Mouse (Mus musculus) G1E (cell line): ENCODE measurements around the gene Dnajc11. TPM values are rescaled to one million over a fixed set of nuclear protein-coding genes. Genes with fewer than 3 reads are reported as not detected.
A peak's percentile ranks its signal among the peaks of the same experiment; 100 is the strongest.

Source experiments
- ATAC-seq: 2 replicates; pipeline ENCODE4 v1.8.0; 2016; ENCODE audit warnings: mild to moderate bottlenecking; ENCODE audit not compliant: insufficient number of reproducible peaks, poor library complexity, low FRiP score, severe bottlenecking; ENCODE audit errors: extremely low read depth
- DNase-seq: peaks from one replicate; pipeline ENCODE4 v3.0.0; 2012; ENCODE audit warnings: low spot score
- H3K27me3 ChIP-seq: 2 replicates; pipeline ENCODE4 v1.6.1; 2012; ENCODE audit warnings: mild to moderate bottlenecking, low read length, inconsistent platforms; ENCODE audit not compliant: insufficient read depth
- H3K36me3 ChIP-seq: replicated peaks from 2 replicates; pipeline ENCODE3; 2012; ENCODE audit warnings: mild to moderate bottlenecking, inconsistent platforms
- H3K4me1 ChIP-seq: 2 replicates; pipeline ENCODE4 v1.6.1; 2012; ENCODE audit warnings: low read depth, low read length, inconsistent platforms, mixed read lengths; ENCODE audit not compliant: insufficient read depth
- H3K4me3 ChIP-seq: 2 replicates; pipeline ENCODE4 v1.5.1; 2012; ENCODE audit warnings: low read depth, mild to moderate bottlenecking, inconsistent platforms, low read length, moderate library complexity, mixed read lengths
- H3K9me3 ChIP-seq: replicated peaks from 2 replicates; pipeline ENCODE4 v1.6.1; 2012; ENCODE audit warnings: inconsistent platforms
- CTCF ChIP-seq: IDR thresholded peaks from 2 replicates; pipeline ENCODE4 v1.5.1; 2012; ENCODE audit warnings: low read depth, low read length, inconsistent platforms, mixed read lengths
- GATA1 ChIP-seq: IDR thresholded peaks from 2 replicates; pipeline ENCODE4 v1.6.1; 2012; ENCODE audit warnings: borderline replicate concordance, low read length, inconsistent platforms, mixed read lengths
- GATA2 ChIP-seq: IDR thresholded peaks from 2 replicates; pipeline ENCODE4 v1.6.1; 2012; ENCODE audit warnings: low read depth, low read length, inconsistent platforms, borderline replicate concordance
- POLR2AphosphoS5 ChIP-seq: IDR thresholded peaks from 2 replicates; pipeline ENCODE4 v1.6.1; 2012; ENCODE audit warnings: low read depth, low read length, inconsistent platforms; ENCODE audit not compliant: insufficient replicate concordance
- TAL1 ChIP-seq: conservative IDR thresholded peaks from 2 replicates; pipeline ENCODE4 v1.6.1; 2012; ENCODE audit warnings: low read depth, low read length, inconsistent platforms, mixed read lengths
- polyA plus RNA-seq: library from polyadenylated mRNA; stranded (reverse); fragments of >175 nt; gene quantifications from 2 replicates; pipeline ENCODE4 v1.2.3, GENCODE M21; 2012
- total RNA-seq, 2 experiments: library from RNA; stranded (forward) in 1 of 2; stranded (reverse) in 1 of 2; fragments of 200-1000 nt in 1 of 2; fragments of >200 nt in 1 of 2; fragmentation: Nextera tagmentation in 1 of 2; gene quantifications; 2 replicates each; pipeline ENCODE4 v1.2.3; 2014 to 2017

Gene Dnajc11
- total and polyA plus RNA-seq, 3 experiments = 51.1 to 97.1 (median 67.2) TPM

- Histone ChIP-seq H3K36me3 (peaks cover 41% of the 10 kb centered on the region), H3K4me1 (peaks cover 59% of the 10 kb centered on the region), H3K9me3 (no peaks in the 10 kb centered on the region), H3K4me3 (peak overlapping the region; percentile 95), H3K27me3 (peaks cover 31% of the 10 kb centered on the region)
- ATAC-seq (no peak), DNase-seq (peak; percentile 76)
- no peak for TF ChIP-seq GATA1
- TF ChIP-seq GATA2 = no peak
- no peak for TF ChIP-seq CTCF
- no peak for TF ChIP-seq TAL1
- no peak for TF ChIP-seq POLR2AphosphoS5
Measured at GRCm38 (mm10) chr4:152009076-152010051, 75.9 kb downstream of the Dnajc11 start.

- peak; percentile 77 for ATAC-seq
- peaks cover 59% of the 10 kb centered on the region for H3K4me1 ChIP-seq
Measured at GRCm38 (mm10) chr4:152010091-152010706, 76.7 kb downstream of the Dnajc11 start.

GRCm38 (mm10) chr4:152010707-152011134 lies 77.2 kb downstream of the Dnajc11 start:
- Histone ChIP-seq H3K4me1 (peaks cover 59% of the 10 kb centered on the region), H3K9me3 (no peaks in the 10 kb centered on the region), H3K27me3 (peaks cover 23% of the 10 kb centered on the region), H3K4me3 (peak overlapping the region; percentile 95), H3K36me3 (peaks cover 54% of the 10 kb centered on the region)
- DNase-seq = no peak
- ATAC-seq = no peak; the same call in 1 of the 2 replicates
- no peak for TF ChIP-seq GATA2
- TF ChIP-seq TAL1 = no peak
- no peak for TF ChIP-seq GATA1

More at GRCm38 (mm10) chr4:152010091-152010706, 76.7 kb downstream of the Dnajc11 start:
- Histone ChIP-seq H3K36me3 (peaks cover 49% of the 10 kb centered on the region), H3K4me3 (peak overlapping the region; percentile 95), H3K27me3 (peaks cover 27% of the 10 kb centered on the region), H3K9me3 (no peaks in the 10 kb centered on the region)
- DNase-seq = peak; percentile 80
- TF ChIP-seq CTCF = no peak
- no peak for TF ChIP-seq TAL1
- no peak for TF ChIP-seq GATA2
- TF ChIP-seq POLR2AphosphoS5 = no peak
- no peak for TF ChIP-seq GATA1

DNA sequence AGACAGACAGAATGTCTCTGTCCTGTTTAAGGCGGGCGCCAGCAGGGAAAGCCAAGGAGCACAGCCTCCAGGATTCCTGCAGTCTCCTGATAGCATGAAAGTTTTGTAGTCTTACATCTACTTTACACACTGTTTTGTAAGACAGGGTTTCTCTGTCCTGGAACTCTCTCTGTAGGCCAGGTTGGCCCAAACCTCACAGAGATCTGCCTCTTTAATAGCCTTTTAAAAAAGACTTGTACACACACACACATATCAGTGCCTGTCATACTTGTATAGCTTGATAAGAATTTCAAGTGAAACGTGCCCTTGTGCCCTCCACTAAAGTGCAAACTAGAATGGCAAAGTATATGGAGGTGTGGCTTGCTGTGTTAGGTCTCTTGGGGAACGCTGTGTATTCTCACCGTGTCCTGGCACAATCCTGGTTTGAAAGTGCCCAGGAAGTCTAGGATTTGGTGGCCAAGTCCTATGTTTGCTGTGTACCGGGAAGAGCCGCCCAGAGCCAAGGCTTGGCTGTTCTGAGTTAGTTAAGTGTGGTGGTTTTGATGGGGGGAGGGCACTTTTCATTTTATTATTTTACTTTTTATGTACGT lies 77.8 kb downstream of the Dnajc11 start:
- ATAC-seq = no peak
- Histone ChIP-seq H3K27me3 (peaks cover 23% of the 10 kb centered on the region), H3K4me1 (peaks cover 59% of the 10 kb centered on the region), H3K4me3 (peak overlapping the region; percentile 95; the same call in 1 of the 2 replicates), H3K36me3 (peaks cover 60% of the 10 kb centered on the region), H3K9me3 (no peaks in the 10 kb centered on the region)
- no peak for DNase-seq
- TF ChIP-seq GATA1 = no peak
- no peak for TF ChIP-seq TAL1
- TF ChIP-seq POLR2AphosphoS5 = no peak
- TF ChIP-seq GATA2 = no peak
- no peak for TF ChIP-seq CTCF

DNA sequence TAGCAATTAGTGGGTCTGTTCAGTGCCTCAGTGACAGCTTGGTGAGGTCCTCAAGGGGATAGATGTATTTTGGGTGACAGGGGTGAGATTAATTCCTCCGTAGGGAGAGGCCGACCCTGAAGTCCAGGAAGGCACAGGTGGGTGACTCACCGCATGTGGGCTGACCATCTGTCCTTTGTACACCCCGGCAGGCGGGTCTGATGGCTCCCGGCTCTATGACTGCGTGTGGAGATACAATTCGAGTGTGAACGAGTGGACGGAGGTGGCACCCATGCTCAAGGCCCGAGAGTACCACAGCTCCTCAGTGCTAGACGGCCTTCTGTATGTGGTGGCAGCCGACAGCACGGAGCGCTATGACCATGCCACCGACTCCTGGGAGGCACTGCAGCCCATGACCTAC lies 78.6 kb downstream of the Dnajc11 start:
- DNase-seq (no peak), ATAC-seq (no peak)
- no peak for TF ChIP-seq CTCF
- TF ChIP-seq TAL1 = no peak
- no peak for TF ChIP-seq GATA2
- TF ChIP-seq GATA1 = no peak
- no peak for TF ChIP-seq POLR2AphosphoS5
- Histone ChIP-seq H3K4me3 (peak overlapping the region; percentile 17; the same call in 1 of the 2 replicates), H3K4me1 (peaks cover 61% of the 10 kb centered on the region), H3K9me3 (no peaks in the 10 kb centered on the region), H3K27me3 (peaks cover 16% of the 10 kb centered on the region), H3K36me3 (peaks cover 68% of the 10 kb centered on the region)

DNA sequence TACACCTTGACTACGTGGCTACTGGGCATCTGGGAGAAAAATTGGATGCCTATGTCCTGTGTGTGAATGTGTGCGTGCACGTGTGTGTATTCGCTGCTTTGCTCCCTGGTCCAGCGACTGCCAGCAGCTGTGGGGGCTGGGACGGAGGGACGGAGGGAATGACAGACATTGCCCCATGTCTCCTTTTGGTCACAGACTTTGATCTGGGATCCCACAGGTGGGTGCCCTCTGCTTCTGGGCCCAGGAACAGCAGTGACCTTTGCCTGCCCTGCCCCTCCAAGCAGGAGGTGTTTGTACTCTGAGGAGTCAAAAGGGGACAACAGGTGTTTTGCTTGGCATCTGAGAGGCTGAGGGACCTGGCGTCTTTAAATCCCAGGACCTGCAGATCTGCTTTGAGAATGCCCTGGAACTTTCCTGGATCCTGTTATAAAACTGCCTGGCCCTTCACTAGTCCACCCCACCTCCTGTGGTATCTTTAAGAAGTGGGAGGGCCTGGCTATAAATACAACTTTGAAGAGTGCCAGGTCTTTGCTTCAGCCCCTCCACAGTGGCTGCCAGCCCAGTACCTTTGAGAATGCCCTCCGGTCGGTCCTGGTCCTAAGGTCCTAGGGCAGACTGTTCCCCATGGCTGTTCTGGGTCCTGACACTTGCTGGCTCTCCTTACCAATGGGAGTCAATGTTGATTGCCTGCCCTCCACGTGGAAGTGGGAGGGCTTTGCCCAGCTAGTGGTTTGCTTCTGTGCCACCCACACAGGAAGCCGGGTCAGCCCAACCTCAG lies 79.7 kb downstream of the Dnajc11 start:
- Histone ChIP-seq H3K27me3 (peaks cover 4% of the 10 kb centered on the region), H3K9me3 (no peaks in the 10 kb centered on the region), H3K4me3 (no peak overlapping the region), H3K36me3 (peaks cover 79% of the 10 kb centered on the region), H3K4me1 (peaks cover 52% of the 10 kb centered on the region)
- ATAC-seq (no peak), DNase-seq (no peak)
- TF ChIP-seq POLR2AphosphoS5 (no peak), GATA1 (no peak), CTCF (no peak), GATA2 (no peak), TAL1 (no peak)
